Mouse (Mus musculus) brown adipose tissue, adult 24 weeks (tissue): ENCODE data around the gene Apoc3. TPM values are rescaled to one million over a fixed set of nuclear protein-coding genes. Genes with fewer than 3 reads are reported as not detected.
A peak's percentile ranks its signal among the peaks of the same experiment; 100 is the strongest.

Source experiments
- H3K27ac ChIP-seq: fragments of 200-500 bp; replicated peaks from 2 replicates; pipeline ENCODE4 v1.5.1; 2012; ENCODE audit warnings: low read depth, mild to moderate bottlenecking, low read length
- H3K4me1 ChIP-seq: fragments of 200-500 bp; 2 replicates; pipeline ENCODE4 v1.6.1; 2012; ENCODE audit warnings: low read length, mixed read lengths; ENCODE audit not compliant: control insufficient read depth, insufficient read depth, insufficient read length
- H3K4me3 ChIP-seq: fragments of 200-500 bp; 2 replicates; pipeline ENCODE4 v1.5.1; 2012; ENCODE audit warnings: low read depth, mild to moderate bottlenecking, low read length, moderate library complexity; ENCODE audit not compliant: insufficient read depth
- polyA plus RNA-seq: library from polyadenylated mRNA; stranded (reverse); fragments of >200 nt; gene quantifications from 2 replicates; pipeline ENCODE4 v1.2.4, GENCODE M21; 2012; ENCODE audit not compliant: missing spikeins, insufficient read depth, insufficient read length

The Apoc3 gene
- polyA plus RNA-seq, 1 experiment: 8.2 TPM

- no peak overlapping the region for H3K4me3 ChIP-seq
- no peaks in the 10 kb centered on the region for H3K4me1 ChIP-seq
- no peak overlapping the region for H3K27ac ChIP-seq
These were observed 43.8 kb downstream of the Apoc3 start for GRCm38 (mm10) chr9:46191644-46192043.

DNA sequence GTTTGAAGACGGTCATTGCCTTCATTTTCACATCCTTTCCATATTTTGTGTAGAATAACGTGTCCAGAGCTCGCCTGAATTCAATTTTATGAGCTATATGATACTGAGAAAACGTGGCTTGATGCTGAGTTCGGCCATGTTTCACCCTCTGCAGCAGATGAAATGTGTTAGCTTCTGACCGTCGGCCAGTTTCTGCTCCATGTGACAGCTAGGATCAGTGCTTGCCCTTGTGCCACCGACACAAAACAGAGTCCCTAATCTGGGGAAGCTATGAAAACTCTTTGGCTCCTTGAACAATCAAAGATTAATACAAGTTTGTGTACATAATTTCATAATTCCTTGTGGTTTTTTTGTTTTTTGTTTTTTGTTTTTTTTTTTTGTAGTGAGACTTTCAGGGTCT, 44.2 kb downstream of the Apoc3 start:
- Histone ChIP-seq H3K27ac (no peak overlapping the region), H3K4me3 (no peak overlapping the region), H3K4me1 (no peaks in the 10 kb centered on the region)

- Histone ChIP-seq H3K27ac (no peak overlapping the region), H3K4me3 (no peak overlapping the region), H3K4me1 (no peaks in the 10 kb centered on the region)
These were observed 46.1 kb downstream of the Apoc3 start for GRCm38 (mm10) chr9:46189381-46189780.

DNA sequence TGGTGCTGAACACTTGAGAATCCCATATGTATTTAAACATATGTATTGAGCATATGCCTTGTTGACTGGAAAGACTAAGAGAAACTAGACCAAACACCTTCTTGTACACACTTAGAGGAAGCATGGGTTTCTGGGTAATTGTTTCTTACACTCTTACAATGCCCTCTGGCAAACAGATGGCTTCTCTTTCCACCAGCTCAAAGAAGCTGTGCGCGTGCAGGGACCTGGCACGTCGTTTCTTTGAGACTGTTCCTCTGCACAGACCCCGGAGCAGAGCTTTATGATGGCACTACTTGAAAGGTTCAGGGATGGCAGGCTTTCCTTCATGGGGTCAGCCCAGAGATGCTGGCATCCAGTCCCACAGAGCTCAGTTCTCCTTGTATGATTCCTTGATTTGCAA, 46.5 kb downstream of the Apoc3 start:
- H3K27ac ChIP-seq: no peak overlapping the region
- no peak overlapping the region for H3K4me3 ChIP-seq
- peaks cover 2% of the 10 kb centered on the region; the same call in 1 of the 2 replicates for H3K4me1 ChIP-seq

DNA sequence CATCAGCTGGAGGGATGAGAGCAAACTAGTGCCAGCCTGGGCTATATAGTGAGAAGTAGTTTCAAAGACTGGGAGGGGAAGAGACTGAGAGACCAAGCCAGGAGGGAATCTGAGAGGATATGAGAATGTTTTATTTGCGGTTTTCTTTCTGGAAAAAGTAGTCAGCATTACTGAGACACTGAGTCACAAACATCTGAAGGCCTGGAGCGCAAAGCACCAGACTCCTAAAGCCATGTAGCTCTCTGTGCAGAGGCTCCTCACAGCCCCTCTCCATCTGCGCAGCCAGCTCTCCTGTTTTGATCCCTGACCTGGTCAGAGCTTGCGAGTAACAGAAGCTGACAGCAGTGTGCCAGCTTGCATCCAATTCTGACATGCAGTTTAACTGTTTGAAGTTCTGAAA, 47.1 kb downstream of the Apoc3 start:
- Histone ChIP-seq H3K27ac (no peak overlapping the region), H3K4me3 (no peak overlapping the region), H3K4me1 (peaks cover 4% of the 10 kb centered on the region; the same call in 1 of the 2 replicates)

GRCm38 (mm10) chr9:46186387-46186786, 49.0 kb downstream of the Apoc3 start:
- peaks cover 4% of the 10 kb centered on the region; the same call in 1 of the 2 replicates for H3K4me1 ChIP-seq

DNA sequence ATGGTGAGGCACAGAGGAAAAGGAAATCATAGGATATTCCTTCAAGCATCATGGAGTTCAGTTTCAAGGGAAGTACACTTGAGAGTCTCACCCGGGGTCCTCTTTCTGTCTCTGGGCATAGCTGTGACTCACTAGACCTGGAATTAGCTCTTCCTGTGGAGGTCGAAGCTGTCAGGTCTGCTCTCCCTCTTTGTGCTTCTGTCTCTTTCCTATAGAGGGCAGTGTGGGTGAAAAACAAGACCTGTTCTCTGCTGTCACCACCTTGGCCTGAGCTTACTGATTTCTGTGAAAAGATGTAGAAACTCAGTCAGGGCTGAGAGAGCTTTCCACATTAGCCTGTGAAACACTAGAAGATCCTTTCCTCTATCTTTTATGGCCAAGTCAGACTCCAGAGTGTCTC, 50.2 kb downstream of the Apoc3 start:
- peak overlapping the region; percentile 11; the same call in 1 of the 2 replicates for H3K27ac ChIP-seq
- H3K4me1 ChIP-seq: peaks cover 4% of the 10 kb centered on the region; the same call in 1 of the 2 replicates
- no peak overlapping the region for H3K4me3 ChIP-seq

More at GRCm38 (mm10) chr9:46186387-46186786, 49.0 kb downstream of the Apoc3 start:
- Histone ChIP-seq H3K4me3 (no peak overlapping the region), H3K27ac (no peak overlapping the region)

DNA sequence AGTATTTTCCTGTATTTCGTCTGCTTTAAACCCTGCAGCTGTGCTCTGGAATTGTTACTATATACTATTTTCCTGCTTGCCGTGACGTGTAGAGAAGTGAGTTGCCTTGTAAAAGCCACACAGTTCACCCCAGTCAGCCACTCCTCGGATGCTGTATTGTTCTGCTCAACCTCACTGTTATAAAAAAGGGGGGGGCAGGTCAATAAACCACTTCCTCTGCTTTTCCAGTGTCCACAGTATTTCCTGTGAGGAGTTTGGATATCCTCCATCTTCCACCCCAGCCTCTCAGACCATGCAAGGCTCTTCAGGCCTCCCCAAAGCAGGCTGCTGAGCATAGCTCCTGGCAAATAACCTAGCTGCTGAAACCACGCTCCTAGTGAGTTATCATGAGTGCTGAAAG, 50.9 kb downstream of the Apoc3 start:
- peaks cover 4% of the 10 kb centered on the region; the same call in 1 of the 2 replicates for H3K4me1 ChIP-seq
- no peak overlapping the region for H3K4me3 ChIP-seq
- H3K27ac ChIP-seq: peak overlapping the region; percentile 81

Other genes with a start within 250 kb of the Apoc3 start
- 27.8 and 43.8 TPM in 2 replicates for gene Pafah1b2, start 222.9 kb downstream of the Apoc3 start, polyA plus RNA-seq
- gene Sik3, start 222.8 kb downstream of the Apoc3 start, polyA plus RNA-seq: 14.9 and 16.1 TPM in 2 replicates
- 6.7 TPM in 1 of 2 replicates, not detected in the other for gene Apoa1, start 7.1 kb downstream of the Apoc3 start, polyA plus RNA-seq
- gene Apoa4, start 5.1 kb upstream of the Apoc3 start, polyA plus RNA-seq: 1.7 TPM in 1 of 2 replicates, not detected in the other
- gene Apoa5, start 33.0 kb upstream of the Apoc3 start, polyA plus RNA-seq: 1.7 TPM in 1 of 2 replicates, not detected in the other
- gene Zpr1, start 37.4 kb upstream of the Apoc3 start, polyA plus RNA-seq: 17.0 and 18.9 TPM in 2 replicates
- gene Bud13, start 47.4 kb upstream of the Apoc3 start, polyA plus RNA-seq: 6.6 and 6.9 TPM in 2 replicates
- gene 4931429L15Rik, start 84.3 kb upstream of the Apoc3 start, polyA plus RNA-seq: not detected in 2 replicates